Mouse (Mus musculus) heart, embryonic 15.5 days (tissue): ENCODE data around the gene Slc4a1ap. TPM values are rescaled to one million over a fixed set of nuclear protein-coding genes. Genes with fewer than 3 reads are reported as not detected.
"Not testable (repeated sequence)": the region's sequence is repeated elsewhere in the genome, so short reads cannot be mapped to it uniquely, and the experiment has no call there.

Source experiments
- ATAC-seq: fragments of 200-750 bp; cut with Nextera tagmentation; replicated peaks from 2 replicates; pipeline ENCODE4 v1.8.0; 2017; ENCODE audit warnings: low read depth, moderate TSS enrichment; ENCODE audit not compliant: insufficient number of reproducible peaks, insufficient read depth, low FRiP score
- H3K27ac ChIP-seq: fragments of 300-500 bp; sonication (generic); 2 replicates; pipeline ENCODE4 v1.5.1; 2015; ENCODE audit warnings: mild to moderate bottlenecking, inconsistent platforms
- H3K27me3 ChIP-seq: fragments of 300-500 bp; sonication (generic); 2 replicates; pipeline ENCODE4 v1.6.1; 2015; ENCODE audit warnings: inconsistent platforms
- H3K36me3 ChIP-seq: fragments of 300-500 bp; sonication (generic); 2 replicates; pipeline ENCODE4 v1.6.1; 2015; ENCODE audit warnings: mild to moderate bottlenecking, inconsistent platforms
- H3K4me1 ChIP-seq: fragments of 300-500 bp; sonication (generic); replicated peaks from 2 replicates; pipeline ENCODE4 v1.6.1; 2015; ENCODE audit warnings: inconsistent platforms
- H3K4me2 ChIP-seq: fragments of 300-500 bp; sonication (generic); 2 replicates; pipeline ENCODE4 v1.6.1; 2015; ENCODE audit warnings: inconsistent platforms, mild to moderate bottlenecking, moderate library complexity
- H3K4me3 ChIP-seq: fragments of 300-500 bp; sonication (generic); 2 replicates; pipeline ENCODE4 v1.5.1; 2015; ENCODE audit warnings: mild to moderate bottlenecking, inconsistent platforms
- H3K9ac ChIP-seq: fragments of 300-500 bp; sonication (generic); 2 replicates; pipeline ENCODE4 v1.6.1; 2015; ENCODE audit warnings: mild to moderate bottlenecking, inconsistent platforms
- H3K9me3 ChIP-seq: fragments of 300-500 bp; sonication (generic); replicated peaks from 2 replicates; pipeline ENCODE4 v1.6.1; 2016; ENCODE audit warnings: inconsistent platforms
- WGBS: fragments of 180-500 bp; shearing (Covaris S2); methylation state at CpG from one replicate; pipeline ENCODE4 v1.1.7; 2015; ENCODE audit warnings: mixed read lengths; 5-methylcytosine and 5-hydroxymethylcytosine counted together
- polyA plus RNA-seq: library from polyadenylated mRNA; unstranded; fragments of >200 nt; fragmentation: Nextera tagmentation; extraction: Ambion mirVana; gene quantifications from 2 replicates; pipeline ENCODE4 v1.2.1, GENCODE M21; 2015

The Slc4a1ap gene
- polyA plus RNA-seq, 1 experiment from 2014 or later, result 20.0 TPM

- Histone ChIP-seq H3K4me3 (peak within 1 kb of the TSS; percentile 98), H3K4me2 (peak within 1 kb of the TSS; percentile 93), H3K36me3 (peaks cover 36% of the 10 kb centered on the region), H3K4me1 (peaks cover 17% of the 10 kb centered on the region), H3K9ac (peak within 1 kb of the TSS; percentile 80), H3K27ac (peak within 1 kb of the TSS; percentile 83)
- H3K9me3 ChIP-seq, H3K27me3 ChIP-seq, ATAC-seq: not testable (repeated sequence)
- WGBS, result 80% methylated on average over 11 of the region's 11 CpGs
Measured at GRCm38 (mm10) chr5:31527707-31528106, 912 bp downstream of the Slc4a1ap start, which contains the start of gene Supt7l. TSS of gene Supt7l (minus strand) at chr5:31527807.

- no peaks in the 10 kb centered on the region for H3K27me3 ChIP-seq
- peaks cover 42% of the 10 kb centered on the region for H3K36me3 ChIP-seq
- H3K9ac ChIP-seq, result no peak overlapping the region
- H3K9me3 ChIP-seq, result no peaks in the 10 kb centered on the region
- H3K27ac ChIP-seq, result no peak overlapping the region
- no peak for ATAC-seq
- peaks cover 17% of the 10 kb centered on the region for H3K4me1 ChIP-seq
- no peak overlapping the region for H3K4me3 ChIP-seq
- 51% methylated on average over 2 of the region's 2 CpGs for WGBS
- peak overlapping the region; percentile 93; the same call in 1 of the 2 replicates for H3K4me2 ChIP-seq
Measured at GRCm38 (mm10) chr5:31528560-31528959, 1.8 kb downstream of the Slc4a1ap start.

- Histone ChIP-seq H3K9ac (no peak overlapping the region), H3K4me2 (no peak overlapping the region), H3K27me3 (no peaks in the 10 kb centered on the region), H3K27ac (no peak overlapping the region), H3K36me3 (peaks cover 84% of the 10 kb centered on the region), H3K9me3 (no peaks in the 10 kb centered on the region), H3K4me3 (no peak overlapping the region), H3K4me1 (no peaks in the 10 kb centered on the region)
- WGBS, result 84% methylated on average over 2 of the region's 2 CpGs
- ATAC-seq, result no peak
Measured at GRCm38 (mm10) chr5:31535228-31535627, 8.4 kb downstream of the Slc4a1ap start.

GRCm38 (mm10) chr5:31559401-31559800, 32.6 kb downstream of the Slc4a1ap start:
- no peak overlapping the region for H3K9ac ChIP-seq
- H3K9me3 ChIP-seq, result no peaks in the 10 kb centered on the region
- no peaks in the 10 kb centered on the region for H3K27me3 ChIP-seq
- no peak overlapping the region for H3K4me2 ChIP-seq
- peaks cover 16% of the 10 kb centered on the region for H3K4me1 ChIP-seq
- H3K27ac ChIP-seq, result no peak overlapping the region
- peaks cover 27% of the 10 kb centered on the region for H3K36me3 ChIP-seq
- no peak overlapping the region for H3K4me3 ChIP-seq
- ATAC-seq, result no peak
- 55% methylated on average over 1 of the region's 1 CpGs for WGBS

GRCm38 (mm10) chr5:31560352-31560751, 33.6 kb downstream of the Slc4a1ap start:
- Histone ChIP-seq H3K36me3 (peaks cover 19% of the 10 kb centered on the region), H3K4me3 (no peak overlapping the region)

GRCm38 (mm10) chr5:31562036-31562666, 35.4 kb downstream of the Slc4a1ap start:
- Histone ChIP-seq H3K9me3 (no peaks in the 10 kb centered on the region), H3K4me1 (peaks cover 27% of the 10 kb centered on the region), H3K36me3 (peaks cover 7% of the 10 kb centered on the region), H3K4me3 (no peak overlapping the region), H3K27ac (peak overlapping the region; percentile 47), H3K4me2 (no peak overlapping the region), H3K27me3 (no peaks in the 10 kb centered on the region), H3K9ac (no peak overlapping the region)
- 65% methylated on average over 7 of the region's 7 CpGs for WGBS
- no peak for ATAC-seq

More at GRCm38 (mm10) chr5:31560352-31560751, 33.6 kb downstream of the Slc4a1ap start:
- peaks cover 26% of the 10 kb centered on the region for H3K4me1 ChIP-seq
- no peak for ATAC-seq
- H3K9ac ChIP-seq, result no peak overlapping the region
- no peaks in the 10 kb centered on the region for H3K9me3 ChIP-seq
- WGBS, result 92% methylated on average over 2 of the region's 2 CpGs
- H3K27me3 ChIP-seq, result no peaks in the 10 kb centered on the region
- H3K4me2 ChIP-seq, result no peak overlapping the region
- H3K27ac ChIP-seq, result no peak overlapping the region

GRCm38 (mm10) chr5:31563496-31563895, 36.7 kb downstream of the Slc4a1ap start:
- WGBS, result 5% methylated on average over 6 of the region's 6 CpGs

GRCm38 (mm10) chr5:31563905-31564304, 37.1 kb downstream of the Slc4a1ap start:
- Histone ChIP-seq H3K9me3 (no peaks in the 10 kb centered on the region), H3K27ac (peak overlapping the region; percentile 74; the same call in 1 of the 2 replicates), H3K36me3 (no peaks in the 10 kb centered on the region), H3K4me2 (peak overlapping the region; percentile 21; the same call in 1 of the 2 replicates), H3K27me3 (no peaks in the 10 kb centered on the region), H3K4me3 (no peak overlapping the region), H3K4me1 (peaks cover 41% of the 10 kb centered on the region), H3K9ac (no peak overlapping the region)
- WGBS, result 31% methylated on average over 7 of the region's 7 CpGs
- ATAC-seq, result no peak

More at GRCm38 (mm10) chr5:31563496-31563895, 36.7 kb downstream of the Slc4a1ap start:
- ATAC-seq, result no peak; the same call in 1 of the 2 replicates
- H3K36me3 ChIP-seq, result no peaks in the 10 kb centered on the region
- peaks cover 37% of the 10 kb centered on the region for H3K4me1 ChIP-seq
- H3K9me3 ChIP-seq, result no peaks in the 10 kb centered on the region
- H3K4me2 ChIP-seq, result peak overlapping the region; percentile 21; the same call in 1 of the 2 replicates
- no peaks in the 10 kb centered on the region for H3K27me3 ChIP-seq
- no peak overlapping the region for H3K9ac ChIP-seq
- 0 out of 2 replicates have a peak overlapping the region, but pooled peaks have one; percentile 6 for H3K27ac ChIP-seq
- no peak overlapping the region for H3K4me3 ChIP-seq

GRCm38 (mm10) chr5:31564976-31565375, 38.2 kb downstream of the Slc4a1ap start:
- no peaks in the 10 kb centered on the region for H3K36me3 ChIP-seq
- H3K9ac ChIP-seq, result no peak overlapping the region
- peaks cover 47% of the 10 kb centered on the region for H3K4me1 ChIP-seq
- no peaks in the 10 kb centered on the region for H3K9me3 ChIP-seq
- ATAC-seq, result peak; percentile 69
- H3K27me3 ChIP-seq, result no peaks in the 10 kb centered on the region
- 34% methylated on average over 4 of the region's 4 CpGs for WGBS
- H3K4me3 ChIP-seq, result no peak overlapping the region
- H3K4me2 ChIP-seq, result no peak overlapping the region
- H3K27ac ChIP-seq, result peak overlapping the region; percentile 74

- no peak for ATAC-seq
- 86% methylated on average over 7 of the region's 7 CpGs for WGBS
- H3K9me3 ChIP-seq, result no peaks in the 10 kb centered on the region
- H3K27ac ChIP-seq, result no peak overlapping the region
- H3K27me3 ChIP-seq, result no peaks in the 10 kb centered on the region
- no peak overlapping the region for H3K4me2 ChIP-seq
- H3K4me1 ChIP-seq, result peaks cover 56% of the 10 kb centered on the region
- no peak overlapping the region for H3K9ac ChIP-seq
- H3K36me3 ChIP-seq, result no peaks in the 10 kb centered on the region
- no peak overlapping the region for H3K4me3 ChIP-seq
Measured at GRCm38 (mm10) chr5:31566026-31566425, 39.2 kb downstream of the Slc4a1ap start.

GRCm38 (mm10) chr5:31566457-31566856, 39.7 kb downstream of the Slc4a1ap start:
- H3K4me1 ChIP-seq, result peaks cover 60% of the 10 kb centered on the region
- H3K9me3 ChIP-seq, result no peaks in the 10 kb centered on the region
- WGBS, result 74% methylated on average over 3 of the region's 3 CpGs
- H3K27ac ChIP-seq, result no peak overlapping the region
- H3K27me3 ChIP-seq, result no peaks in the 10 kb centered on the region
- no peak for ATAC-seq
- no peak overlapping the region for H3K4me2 ChIP-seq
- no peak overlapping the region for H3K4me3 ChIP-seq
- H3K36me3 ChIP-seq, result no peaks in the 10 kb centered on the region
- H3K9ac ChIP-seq, result no peak overlapping the region
